Mouse (Mus musculus): ENCODE measurements around the gene Jak1. TPM values are rescaled to one million over a fixed set of nuclear protein-coding genes. Genes with fewer than 3 reads are reported as not detected.

Gene Jak1
- polyA plus RNA-seq, 1 experiment from 2014 or later, result 77.0 TPM

- 74% methylated on average over 5 of the region's 5 CpGs for WGBS
- no peak for ATAC-seq (ENCODE audit: low FRiP score, low TSS enrichment)
- H3K4me2 ChIP-seq (ENCODE audit: low read length), result no peak overlapping the region
Observed at GRCm38 (mm10) chr4:101179076-101179475, 86.0 kb downstream of the Jak1 start.

GRCm38 (mm10) chr4:101177796-101178195, 87.3 kb downstream of the Jak1 start:
- no peak overlapping the region for H3K27ac ChIP-seq (replicated peaks; ENCODE audit: low read depth, low read length)
- no peak for DNase-seq
- H3K9me3 ChIP-seq (ENCODE audit: control insufficient read depth, low read length), result no peaks in the 10 kb centered on the region
- H3K36me3 ChIP-seq (ENCODE audit: control insufficient read depth, insufficient read depth, low read length), result 0 out of 2 replicates have a peak, but pooled peaks cover 12% of the 10 kb centered on the region
- no peak overlapping the region for H3K9ac ChIP-seq (replicated peaks; ENCODE audit: low read length)
- H3K4me3 ChIP-seq (replicated peaks; ENCODE audit: low read depth, low read length), result no peak overlapping the region
- H3K4me2 ChIP-seq (ENCODE audit: low read length), result no peak overlapping the region
- no peak for ATAC-seq (ENCODE audit: low FRiP score, low TSS enrichment)
- WGBS, result 90% methylated on average over 3 of the region's 3 CpGs
- H3K4me1 ChIP-seq (ENCODE audit: control insufficient read depth, insufficient read depth, low read length), result no peaks in the 10 kb centered on the region
- no peaks in the 10 kb centered on the region for H3K27me3 ChIP-seq (ENCODE audit: control insufficient read depth, insufficient read depth, low read length)

More at GRCm38 (mm10) chr4:101179076-101179475, 86.0 kb downstream of the Jak1 start:
- H3K4me1 ChIP-seq (ENCODE audit: control insufficient read depth, insufficient read depth, low read length), result no peaks in the 10 kb centered on the region
- H3K27ac ChIP-seq (replicated peaks; ENCODE audit: low read depth, low read length), result no peak overlapping the region
- H3K9me3 ChIP-seq (ENCODE audit: control insufficient read depth, low read length), result no peaks in the 10 kb centered on the region
- no peak for DNase-seq
- H3K36me3 ChIP-seq (ENCODE audit: control insufficient read depth, insufficient read depth, low read length), result peaks cover 15% of the 10 kb centered on the region
- H3K4me3 ChIP-seq (replicated peaks; ENCODE audit: low read depth, low read length), result no peak overlapping the region
- H3K27me3 ChIP-seq (ENCODE audit: control insufficient read depth, insufficient read depth, low read length), result no peaks in the 10 kb centered on the region
- no peak overlapping the region for H3K9ac ChIP-seq (replicated peaks; ENCODE audit: low read length)

- no peak for ATAC-seq (ENCODE audit: low FRiP score, low TSS enrichment)
- Histone ChIP-seq H3K27me3 (ENCODE audit: control insufficient read depth, insufficient read depth, low read length) (no peaks in the 10 kb centered on the region), H3K27ac (replicated peaks; ENCODE audit: low read depth, low read length) (no peak overlapping the region), H3K36me3 (ENCODE audit: control insufficient read depth, insufficient read depth, low read length) (0 out of 2 replicates have a peak, but pooled peaks cover 14% of the 10 kb centered on the region), H3K4me2 (ENCODE audit: low read length) (no peak overlapping the region), H3K4me1 (ENCODE audit: control insufficient read depth, insufficient read depth, low read length) (no peaks in the 10 kb centered on the region), H3K9me3 (ENCODE audit: control insufficient read depth, low read length) (no peaks in the 10 kb centered on the region), H3K4me3 (replicated peaks; ENCODE audit: low read depth, low read length) (no peak overlapping the region), H3K9ac (replicated peaks; ENCODE audit: low read length) (no peak overlapping the region)
- DNase-seq, result no peak
- WGBS, result 91% methylated on average over 6 of the region's 6 CpGs
Observed at GRCm38 (mm10) chr4:101176123-101176522, 89.0 kb downstream of the Jak1 start.

DNA sequence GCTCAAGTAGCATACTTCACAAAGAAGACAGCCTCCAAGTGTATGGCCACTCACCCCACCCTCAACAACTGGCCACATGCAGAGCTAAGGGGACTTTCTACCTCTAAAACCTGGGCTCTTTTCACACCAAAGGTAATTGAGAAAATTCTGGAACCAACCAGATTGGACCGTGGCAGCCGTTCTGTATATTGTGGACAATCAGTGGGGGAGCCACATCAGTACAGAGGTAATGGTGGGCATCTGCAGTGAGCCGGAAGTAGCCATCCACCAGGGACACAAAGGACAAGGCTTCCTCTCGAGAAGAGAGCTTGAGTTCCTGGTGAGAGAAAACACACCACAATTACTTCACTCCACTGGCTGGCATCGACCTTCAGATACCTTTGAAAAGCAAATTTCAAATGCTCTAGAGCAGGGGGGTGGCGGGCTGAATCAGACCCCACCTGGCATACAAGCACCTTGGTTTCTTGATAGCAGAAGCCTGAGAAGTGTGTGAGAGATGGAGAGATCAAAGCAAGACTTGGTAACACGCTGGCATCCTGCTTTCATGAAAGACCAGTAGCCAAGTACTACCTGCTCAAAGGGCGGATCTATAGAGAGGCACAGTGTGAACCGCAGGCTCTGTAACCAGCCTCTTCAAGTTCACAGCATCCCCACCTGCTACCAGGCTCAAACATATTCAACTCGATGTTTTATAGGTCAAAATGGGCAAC, 90.0 kb downstream of the Jak1 start:
- Histone ChIP-seq H3K27ac (replicated peaks; ENCODE audit: low read depth, low read length) (no peak overlapping the region), H3K4me1 (ENCODE audit: control insufficient read depth, insufficient read depth, low read length) (no peaks in the 10 kb centered on the region), H3K9me3 (ENCODE audit: control insufficient read depth, low read length) (no peaks in the 10 kb centered on the region), H3K9ac (replicated peaks; ENCODE audit: low read length) (no peak overlapping the region), H3K4me3 (replicated peaks; ENCODE audit: low read depth, low read length) (no peak overlapping the region), H3K4me2 (ENCODE audit: low read length) (no peak overlapping the region), H3K36me3 (ENCODE audit: control insufficient read depth, insufficient read depth, low read length) (peaks cover 23% of the 10 kb centered on the region; the same call in 1 of the 2 replicates), H3K27me3 (ENCODE audit: control insufficient read depth, insufficient read depth, low read length) (no peaks in the 10 kb centered on the region)
- ATAC-seq (ENCODE audit: low FRiP score, low TSS enrichment) (no peak), DNase-seq (no peak)
- 87% methylated on average over 10 of the region's 10 CpGs for WGBS

GRCm38 (mm10) chr4:101172738-101173137, 92.3 kb downstream of the Jak1 start:
- Histone ChIP-seq H3K27me3 (ENCODE audit: control insufficient read depth, insufficient read depth, low read length) (no peaks in the 10 kb centered on the region), H3K4me3 (replicated peaks; ENCODE audit: low read depth, low read length) (no peak overlapping the region), H3K9ac (replicated peaks; ENCODE audit: low read length) (no peak overlapping the region), H3K4me1 (ENCODE audit: control insufficient read depth, insufficient read depth, low read length) (no peaks in the 10 kb centered on the region), H3K4me2 (ENCODE audit: low read length) (no peak overlapping the region), H3K27ac (replicated peaks; ENCODE audit: low read depth, low read length) (no peak overlapping the region), H3K9me3 (ENCODE audit: control insufficient read depth, low read length) (no peaks in the 10 kb centered on the region), H3K36me3 (ENCODE audit: control insufficient read depth, insufficient read depth, low read length) (peaks cover 30% of the 10 kb centered on the region; the same call in 1 of the 2 replicates)
- DNase-seq (no peak), ATAC-seq (ENCODE audit: low FRiP score, low TSS enrichment) (no peak)
- 89% methylated on average over 2 of the region's 2 CpGs for WGBS

GRCm38 (mm10) chr4:101168189-101168778, 96.8 kb downstream of the Jak1 start:
- Histone ChIP-seq H3K4me2 (ENCODE audit: low read length) (no peak overlapping the region), H3K4me3 (replicated peaks; ENCODE audit: low read depth, low read length) (no peak overlapping the region), H3K36me3 (ENCODE audit: control insufficient read depth, insufficient read depth, low read length) (peaks cover 39% of the 10 kb centered on the region; the same call in 1 of the 2 replicates), H3K4me1 (ENCODE audit: control insufficient read depth, insufficient read depth, low read length) (no peaks in the 10 kb centered on the region), H3K9me3 (ENCODE audit: control insufficient read depth, low read length) (no peaks in the 10 kb centered on the region), H3K9ac (replicated peaks; ENCODE audit: low read length) (no peak overlapping the region), H3K27me3 (ENCODE audit: control insufficient read depth, insufficient read depth, low read length) (no peaks in the 10 kb centered on the region), H3K27ac (replicated peaks; ENCODE audit: low read depth, low read length) (no peak overlapping the region)
- ATAC-seq (ENCODE audit: low FRiP score, low TSS enrichment) (peak; percentile 62; the same call in 1 of the 2 replicates), DNase-seq (peak; percentile 74)
- 47% methylated on average over 6 of the region's 6 CpGs for WGBS

DNA sequence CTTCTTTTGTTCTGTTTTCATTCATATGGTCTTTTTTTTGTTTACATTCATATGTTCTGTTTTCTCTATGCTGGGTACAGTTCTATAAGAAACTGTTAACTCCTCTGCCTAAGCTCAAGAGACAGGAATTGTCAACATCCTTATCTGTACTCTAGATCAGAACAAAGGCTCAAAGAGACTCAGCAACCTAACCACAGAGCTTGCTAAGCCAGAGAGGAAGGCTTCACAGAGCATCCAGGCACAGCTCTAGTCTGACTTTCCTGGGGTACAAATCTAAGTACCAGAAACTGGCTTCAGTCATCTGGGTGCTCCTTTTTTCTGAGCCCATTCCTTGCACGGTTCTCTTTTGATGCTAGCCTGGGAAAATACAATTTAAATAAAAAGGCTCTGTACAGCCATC, 97.3 kb downstream of the Jak1 start:
- peaks cover 37% of the 10 kb centered on the region; the same call in 1 of the 2 replicates for H3K36me3 ChIP-seq (ENCODE audit: control insufficient read depth, insufficient read depth, low read length)
- ATAC-seq (ENCODE audit: low FRiP score, low TSS enrichment), result no peak
- H3K9me3 ChIP-seq (ENCODE audit: control insufficient read depth, low read length), result no peaks in the 10 kb centered on the region
- H3K4me3 ChIP-seq (replicated peaks; ENCODE audit: low read depth, low read length), result no peak overlapping the region
- no peaks in the 10 kb centered on the region for H3K4me1 ChIP-seq (ENCODE audit: control insufficient read depth, insufficient read depth, low read length)
- WGBS, result 74% methylated on average over 1 of the region's 1 CpGs
- no peaks in the 10 kb centered on the region for H3K27me3 ChIP-seq (ENCODE audit: control insufficient read depth, insufficient read depth, low read length)
- no peak overlapping the region for H3K9ac ChIP-seq (replicated peaks; ENCODE audit: low read length)
- no peak overlapping the region for H3K27ac ChIP-seq (replicated peaks; ENCODE audit: low read depth, low read length)
- no peak overlapping the region for H3K4me2 ChIP-seq (ENCODE audit: low read length)
- DNase-seq, result no peak

DNA sequence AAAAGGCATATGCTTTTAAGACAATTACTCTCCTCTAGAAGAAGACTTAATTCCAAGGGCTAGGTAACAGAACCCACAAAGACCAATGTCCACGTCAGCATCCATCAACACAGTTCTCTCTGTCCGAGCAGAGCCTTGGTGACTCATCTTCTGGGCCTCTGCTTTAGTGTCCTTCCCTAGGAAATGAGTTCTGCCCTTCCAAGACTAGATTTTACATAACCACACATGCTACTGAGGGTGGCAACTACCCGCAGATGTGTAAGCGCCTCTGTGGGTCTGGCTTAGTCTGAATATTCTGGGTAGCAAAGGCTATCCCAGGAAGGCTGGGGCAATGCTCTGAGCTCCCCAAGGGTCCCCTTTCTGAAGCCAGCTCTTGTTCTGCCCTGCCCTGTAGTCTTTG, 99.3 kb downstream of the Jak1 start:
- H3K4me3 ChIP-seq (replicated peaks; ENCODE audit: low read depth, low read length), result no peak overlapping the region
- WGBS, result 91% methylated on average over 4 of the region's 4 CpGs

GRCm38 (mm10) chr4:101164673-101165072, 100.4 kb downstream of the Jak1 start:
- Histone ChIP-seq H3K27ac (replicated peaks; ENCODE audit: low read depth, low read length) (no peak overlapping the region), H3K36me3 (ENCODE audit: control insufficient read depth, insufficient read depth, low read length) (peaks cover 35% of the 10 kb centered on the region), H3K27me3 (ENCODE audit: control insufficient read depth, insufficient read depth, low read length) (no peaks in the 10 kb centered on the region), H3K9me3 (ENCODE audit: control insufficient read depth, low read length) (no peaks in the 10 kb centered on the region), H3K4me1 (ENCODE audit: control insufficient read depth, insufficient read depth, low read length) (no peaks in the 10 kb centered on the region), H3K4me2 (ENCODE audit: low read length) (no peak overlapping the region), H3K9ac (replicated peaks; ENCODE audit: low read length) (no peak overlapping the region), H3K4me3 (replicated peaks; ENCODE audit: low read depth, low read length) (no peak overlapping the region)
- 95% methylated on average over 2 of the region's 2 CpGs for WGBS
- DNase-seq (no peak), ATAC-seq (ENCODE audit: low FRiP score, low TSS enrichment) (no peak)

More for the DNA sequence above, 99.3 kb downstream of the Jak1 start:
- Histone ChIP-seq H3K4me1 (ENCODE audit: control insufficient read depth, insufficient read depth, low read length) (no peaks in the 10 kb centered on the region), H3K27me3 (ENCODE audit: control insufficient read depth, insufficient read depth, low read length) (no peaks in the 10 kb centered on the region), H3K9ac (replicated peaks; ENCODE audit: low read length) (no peak overlapping the region), H3K4me2 (ENCODE audit: low read length) (no peak overlapping the region), H3K9me3 (ENCODE audit: control insufficient read depth, low read length) (no peaks in the 10 kb centered on the region), H3K36me3 (ENCODE audit: control insufficient read depth, insufficient read depth, low read length) (peaks cover 39% of the 10 kb centered on the region; the same call in 1 of the 2 replicates), H3K27ac (replicated peaks; ENCODE audit: low read depth, low read length) (no peak overlapping the region)
- ATAC-seq (ENCODE audit: low FRiP score, low TSS enrichment) (no peak), DNase-seq (no peak)
